Mouse (Mus musculus) limb, embryonic 14.5 days (tissue): ENCODE measurements around the gene Vps37d. TPM values are rescaled to one million over a fixed set of nuclear protein-coding genes. Genes with fewer than 3 reads are reported as not detected.

Source experiments
- ATAC-seq: fragments of 200-750 bp; cut with Nextera tagmentation; 2 replicates; pipeline ENCODE4 v1.8.0; 2017; ENCODE audit warnings: low read depth, moderate number of reproducible peaks, moderate TSS enrichment; ENCODE audit not compliant: low FRiP score
- DNase-seq: peaks from one replicate; pipeline ENCODE4 v3.0.0-alpha.2; 2015; ENCODE audit warnings: low spot score
- H3K27ac ChIP-seq: fragments of 300-500 bp; sonication (generic); replicated peaks from 2 replicates; pipeline ENCODE4 v1.5.1; 2014; ENCODE audit warnings: low read depth, mild to moderate bottlenecking, low read length, moderate library complexity, mixed read lengths
- H3K27me3 ChIP-seq: fragments of 300-500 bp; sonication (generic); 2 replicates; pipeline ENCODE4 v1.6.1; 2014; ENCODE audit warnings: low read length, mixed read lengths; ENCODE audit not compliant: control insufficient read depth, insufficient read depth
- H3K36me3 ChIP-seq: fragments of 300-500 bp; sonication (generic); 2 replicates; pipeline ENCODE4 v1.6.1; 2014; ENCODE audit warnings: mild to moderate bottlenecking, low read length, moderate library complexity, mixed read lengths; ENCODE audit not compliant: control insufficient read depth, insufficient read depth
- H3K4me1 ChIP-seq: fragments of 300-500 bp; sonication (generic); 2 replicates; pipeline ENCODE4 v1.6.1; 2014; ENCODE audit warnings: antibody characterized with exemption, low read length, mixed read lengths; ENCODE audit not compliant: control insufficient read depth, insufficient read depth
- H3K4me2 ChIP-seq: fragments of 300-500 bp; sonication (generic); replicated peaks from 2 replicates; pipeline ENCODE4 v1.6.1; 2014; ENCODE audit warnings: low read depth, mild to moderate bottlenecking, low read length, moderate library complexity; ENCODE audit not compliant: severe bottlenecking
- H3K4me3 ChIP-seq: fragments of 300-500 bp; sonication (generic); replicated peaks from 2 replicates; pipeline ENCODE4 v1.5.1; 2014; ENCODE audit warnings: low read length
- H3K9ac ChIP-seq: fragments of 300-500 bp; sonication (generic); 2 replicates; pipeline ENCODE4 v1.6.1; 2014; ENCODE audit warnings: mild to moderate bottlenecking, low read depth, low read length, moderate library complexity; ENCODE audit not compliant: severe bottlenecking
- H3K9me3 ChIP-seq: fragments of 300-500 bp; sonication (generic); 2 replicates; pipeline ENCODE4 v1.6.1; 2016; ENCODE audit warnings: low read length; ENCODE audit not compliant: control insufficient read depth
- POLR2A ChIP-seq: fragments of 200-500 bp; IDR thresholded peaks from 2 replicates; pipeline ENCODE4 v1.8.0; 2012; ENCODE audit warnings: inconsistent platforms, mild to moderate bottlenecking, moderate library complexity, borderline replicate concordance; ENCODE audit not compliant: insufficient read depth, insufficient read length; ENCODE audit errors: extremely low read depth
- WGBS: fragments of 180-500 bp; shearing (Covaris S2); extraction: QIAGEN DNeasy Blood & Tissue Kit; methylation state at CpG from one replicate; pipeline ENCODE4 v1.1.7; 2014; 5-methylcytosine and 5-hydroxymethylcytosine counted together
- polyA plus RNA-seq, 2 experiments: library from polyadenylated mRNA; depleted of rRNA in 1 of 2; stranded (reverse) in 1 of 2; unstranded in 1 of 2; fragments of >200 nt; fragmentation: Nextera tagmentation in 1 of 2; extraction: Ambion mirVana in 1 of 2; gene quantifications; 2 replicates each; pipeline versions ENCODE4 v1.2.1 to v1.2.3; 2012 to 2014

The Vps37d gene
- polyA plus RNA-seq, 2 experiments = 10.7 to 24.5 TPM

- Histone ChIP-seq H3K27ac (no peak overlapping the region), H3K4me3 (no peak overlapping the region), H3K27me3 (no peaks in the 10 kb centered on the region), H3K4me1 (no peaks in the 10 kb centered on the region), H3K4me2 (no peak overlapping the region), H3K9me3 (no peaks in the 10 kb centered on the region), H3K9ac (no peak overlapping the region), H3K36me3 (no peaks in the 10 kb centered on the region)
- no peak for TF ChIP-seq POLR2A
- no peak for ATAC-seq
- WGBS = 88% methylated on average over 8 of the region's 8 CpGs
- DNase-seq = no peak
Observed at GRCm38 (mm10) chr5:135115241-135115640, 37.2 kb upstream of the Vps37d start.

GRCm38 (mm10) chr5:135113782-135114181 lies 35.7 kb upstream of the Vps37d start:
- no peak overlapping the region for H3K4me2 ChIP-seq
- H3K4me1 ChIP-seq = no peaks in the 10 kb centered on the region
- 84% methylated on average over 12 of the region's 12 CpGs for WGBS
- H3K27ac ChIP-seq = no peak overlapping the region
- H3K9me3 ChIP-seq = no peaks in the 10 kb centered on the region
- H3K36me3 ChIP-seq = no peaks in the 10 kb centered on the region
- no peak overlapping the region for H3K9ac ChIP-seq
- TF ChIP-seq POLR2A = no peak
- no peak overlapping the region for H3K4me3 ChIP-seq
- DNase-seq (no peak), ATAC-seq (no peak)
- H3K27me3 ChIP-seq = peaks cover 2% of the 10 kb centered on the region

GRCm38 (mm10) chr5:135109976-135110375 lies 31.9 kb upstream of the Vps37d start:
- 81% methylated on average over 6 of the region's 6 CpGs for WGBS
- no peak for ATAC-seq
- DNase-seq = no peak
- H3K9ac ChIP-seq = no peak overlapping the region
- H3K27me3 ChIP-seq = peaks cover 31% of the 10 kb centered on the region
- H3K9me3 ChIP-seq = no peaks in the 10 kb centered on the region
- no peaks in the 10 kb centered on the region for H3K36me3 ChIP-seq
- no peak overlapping the region for H3K27ac ChIP-seq
- no peak overlapping the region for H3K4me2 ChIP-seq
- H3K4me3 ChIP-seq = no peak overlapping the region
- peaks cover 2% of the 10 kb centered on the region; the same call in 1 of the 2 replicates for H3K4me1 ChIP-seq
- TF ChIP-seq POLR2A = no peak

GRCm38 (mm10) chr5:135109426-135109825 lies 31.4 kb upstream of the Vps37d start:
- H3K27me3 ChIP-seq = peaks cover 33% of the 10 kb centered on the region
- no peak for ATAC-seq
- no peak overlapping the region for H3K4me2 ChIP-seq
- H3K27ac ChIP-seq = no peak overlapping the region
- no peak overlapping the region for H3K4me3 ChIP-seq
- peaks cover 2% of the 10 kb centered on the region; the same call in 1 of the 2 replicates for H3K4me1 ChIP-seq
- DNase-seq = no peak
- no peak for TF ChIP-seq POLR2A
- no peak overlapping the region for H3K9ac ChIP-seq
- 86% methylated on average over 3 of the region's 3 CpGs for WGBS
- no peaks in the 10 kb centered on the region for H3K9me3 ChIP-seq
- no peaks in the 10 kb centered on the region for H3K36me3 ChIP-seq

GRCm38 (mm10) chr5:135109017-135109416 lies 31.0 kb upstream of the Vps37d start:
- Histone ChIP-seq H3K4me3 (no peak overlapping the region), H3K27me3 (peaks cover 33% of the 10 kb centered on the region), H3K9ac (no peak overlapping the region), H3K9me3 (no peaks in the 10 kb centered on the region), H3K27ac (no peak overlapping the region), H3K36me3 (no peaks in the 10 kb centered on the region), H3K4me2 (no peak overlapping the region), H3K4me1 (peaks cover 2% of the 10 kb centered on the region; the same call in 1 of the 2 replicates)
- WGBS = 53% methylated on average over 6 of the region's 6 CpGs
- ATAC-seq (no peak), DNase-seq (no peak)
- TF ChIP-seq POLR2A = no peak
